Mouse (Mus musculus) retina, postnatal 7 days (tissue): ENCODE results near the gene Fgl2.
A peak's percentile ranks its signal among the peaks of the same experiment; 100 is the strongest.
"Not testable (repeated sequence)": the region's sequence is repeated elsewhere in the genome, so short reads cannot be mapped to it uniquely, and the experiment has no call there.

ENCODE experiments used
- DNase-seq: peaks from one replicate; pipeline ENCODE4 v3.0.0-alpha.2; 2012; ENCODE audit warnings: low read depth, low spot score

The Fgl2 gene

DNA sequence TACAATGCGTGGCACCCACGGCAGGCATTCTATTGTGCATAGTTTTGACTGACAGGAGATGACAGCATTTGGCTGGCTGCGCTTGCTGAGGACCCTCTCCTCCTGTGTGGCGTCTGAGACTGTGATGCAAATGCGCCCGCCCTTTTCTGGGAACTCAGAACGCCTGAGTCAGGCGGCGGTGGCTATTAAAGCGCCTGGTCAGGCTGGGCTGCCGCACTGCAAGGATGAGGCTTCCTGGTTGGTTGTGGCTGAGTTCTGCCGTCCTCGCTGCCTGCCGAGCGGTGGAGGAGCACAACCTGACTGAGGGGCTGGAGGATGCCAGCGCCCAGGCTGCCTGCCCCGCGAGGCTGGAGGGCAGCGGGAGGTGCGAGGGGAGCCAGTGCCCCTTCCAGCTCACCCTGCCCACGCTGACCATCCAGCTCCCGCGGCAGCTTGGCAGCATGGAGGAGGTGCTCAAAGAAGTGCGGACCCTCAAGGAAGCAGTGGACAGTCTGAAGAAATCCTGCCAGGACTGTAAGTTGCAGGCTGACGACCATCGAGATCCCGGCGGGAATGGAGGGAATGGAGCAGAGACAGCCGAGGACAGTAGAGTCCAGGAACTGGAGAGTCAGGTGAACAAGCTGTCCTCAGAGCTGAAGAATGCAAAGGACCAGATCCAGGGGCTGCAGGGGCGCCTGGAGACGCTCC lies at the start of gene Fgl2:
Fgl2 (plus strand) TSS at position 150 of the 687 bp plus-strand sequence.
- DNase-seq: peak; percentile 32

DNA sequence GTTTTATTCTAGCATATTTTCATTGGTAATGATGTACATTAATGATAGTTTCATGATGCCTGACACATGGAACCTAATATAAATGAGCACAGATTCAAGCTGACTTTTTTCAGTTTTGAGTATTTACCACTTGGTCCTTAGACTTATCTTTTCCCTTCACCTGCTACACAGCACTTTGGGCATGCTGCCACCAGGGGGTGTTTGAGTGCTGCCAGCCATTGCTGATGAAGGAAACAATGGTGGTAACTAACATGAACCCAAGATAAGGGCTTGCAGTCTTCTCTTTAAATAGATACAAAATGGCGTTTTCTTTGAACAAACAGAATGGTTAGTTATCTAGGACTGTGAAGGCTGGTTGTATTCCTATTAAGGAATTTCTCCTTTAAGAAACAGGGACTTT lies 45.9 kb upstream of the Fgl2 start:
- peak; percentile 17 for DNase-seq

- no peak for DNase-seq
Observed at GRCm38 (mm10) chr5:21328560-21328959, 43.9 kb upstream of the Fgl2 start.

DNA sequence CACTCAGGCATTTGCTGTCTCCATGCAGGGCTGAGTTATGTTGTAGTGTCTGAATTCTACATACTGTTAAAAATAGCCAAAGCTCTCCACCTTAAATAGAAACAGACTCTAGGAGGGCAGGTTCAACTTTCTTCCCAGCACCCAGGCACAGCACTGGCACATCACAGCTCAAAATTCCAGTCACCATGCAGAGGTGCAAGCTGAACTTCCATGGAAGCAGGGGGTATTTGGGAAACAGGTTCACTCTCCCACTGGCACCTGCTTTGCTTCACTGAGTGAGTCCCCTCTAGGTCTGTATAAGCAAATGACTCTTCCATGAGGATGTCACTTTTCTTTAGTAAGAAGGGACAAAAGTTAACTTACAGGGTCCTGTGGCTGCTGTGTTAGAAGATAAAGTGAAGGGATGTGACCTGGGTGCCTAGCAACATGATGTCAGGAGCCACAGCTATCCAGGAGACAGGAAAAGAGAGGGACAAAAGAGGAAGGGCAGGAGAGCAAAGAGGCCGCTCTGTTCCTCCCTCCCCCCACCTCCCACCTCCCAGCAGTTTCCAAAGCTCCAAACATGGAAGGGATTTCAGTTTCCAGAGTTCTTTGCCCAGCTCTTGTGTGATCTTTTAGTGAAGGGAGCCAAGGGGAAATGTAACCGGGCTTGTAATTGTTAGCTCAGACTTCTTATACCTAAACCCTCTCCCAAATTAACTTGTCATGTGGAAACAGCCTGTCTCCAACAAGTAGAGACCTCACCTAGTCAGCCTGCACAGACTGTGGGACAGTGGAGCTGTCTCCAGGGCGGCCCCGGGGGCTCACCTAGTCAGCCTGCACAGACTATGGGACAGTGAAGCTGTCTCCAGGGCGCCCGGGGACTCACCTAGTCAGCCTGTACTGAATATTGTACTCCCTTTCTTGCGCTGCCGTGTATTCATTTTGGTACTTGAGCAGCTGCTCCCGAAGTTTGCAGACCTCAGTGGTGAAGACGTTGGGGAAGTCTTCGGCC lies 42.5 kb upstream of the Fgl2 start:
- DNase-seq: no peak

DNA sequence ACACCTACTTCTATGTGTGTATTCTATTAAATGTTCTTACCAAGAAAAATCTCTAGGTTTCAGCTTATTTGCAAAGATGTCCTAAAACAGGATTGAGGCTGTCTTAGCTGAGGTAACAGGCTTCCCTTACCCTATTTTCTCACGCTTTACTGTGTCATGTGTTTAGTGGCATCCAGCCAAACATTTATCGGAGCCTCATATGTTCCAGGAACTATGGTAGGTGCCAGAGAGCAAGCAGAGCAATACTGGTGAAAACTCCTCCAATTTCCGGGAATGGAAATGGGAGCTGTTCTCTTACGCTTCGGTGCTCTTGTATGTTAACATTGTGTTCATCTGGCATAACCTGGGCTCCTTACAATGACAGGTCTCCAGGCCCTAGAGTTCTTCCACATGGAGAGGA lies 40.8 kb upstream of the Fgl2 start:
- DNase-seq: no peak

GRCm38 (mm10) chr5:21332119-21332518 lies 40.3 kb upstream of the Fgl2 start:
- DNase-seq: no peak

DNA sequence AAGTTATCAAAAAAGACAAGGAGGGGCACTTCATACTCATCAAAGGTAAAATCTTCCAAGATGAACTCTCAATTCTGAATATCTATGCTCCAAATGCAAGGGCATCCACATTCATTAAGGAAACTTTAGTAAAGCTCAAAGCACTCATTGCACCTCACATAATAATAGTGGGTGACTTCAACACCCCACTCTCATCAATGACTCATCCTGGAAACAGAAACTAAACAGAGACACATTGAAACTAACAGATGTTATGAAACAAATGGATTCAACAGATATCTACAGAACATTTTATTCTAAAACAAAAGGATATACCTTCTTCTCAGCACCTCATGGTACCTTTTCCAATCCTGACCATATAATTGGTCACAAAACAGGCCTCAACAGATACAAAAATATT lies 30.2 kb upstream of the Fgl2 start:
- not testable (repeated sequence) for DNase-seq

DNA sequence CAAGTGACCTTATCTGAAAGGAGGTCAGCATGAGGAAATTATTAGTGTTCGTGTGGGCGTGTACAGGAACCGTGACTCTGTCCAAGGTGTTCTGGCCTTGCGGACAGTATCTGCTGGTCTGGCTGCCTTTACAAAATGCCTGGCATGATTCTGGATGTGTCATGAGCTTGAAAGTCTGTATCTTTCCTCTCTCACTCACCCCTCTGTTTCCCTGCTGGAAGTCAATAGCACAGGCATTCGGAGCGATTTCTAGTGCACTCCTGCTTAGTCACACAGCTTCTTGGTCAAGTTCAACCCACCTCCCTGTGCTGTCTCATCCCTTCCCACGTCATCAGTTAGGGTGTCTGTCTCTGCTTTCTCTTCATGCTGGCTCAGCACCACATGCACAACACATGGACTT lies 24.1 kb upstream of the Fgl2 start:
- DNase-seq: no peak

- DNase-seq: no peak
Observed at GRCm38 (mm10) chr5:21351678-21352077, 20.8 kb upstream of the Fgl2 start.

GRCm38 (mm10) chr5:21358648-21359047 lies 13.8 kb upstream of the Fgl2 start:
- DNase-seq: no peak

- DNase-seq: no peak
Observed at GRCm38 (mm10) chr5:21363343-21363742, 9.1 kb upstream of the Fgl2 start.

DNA sequence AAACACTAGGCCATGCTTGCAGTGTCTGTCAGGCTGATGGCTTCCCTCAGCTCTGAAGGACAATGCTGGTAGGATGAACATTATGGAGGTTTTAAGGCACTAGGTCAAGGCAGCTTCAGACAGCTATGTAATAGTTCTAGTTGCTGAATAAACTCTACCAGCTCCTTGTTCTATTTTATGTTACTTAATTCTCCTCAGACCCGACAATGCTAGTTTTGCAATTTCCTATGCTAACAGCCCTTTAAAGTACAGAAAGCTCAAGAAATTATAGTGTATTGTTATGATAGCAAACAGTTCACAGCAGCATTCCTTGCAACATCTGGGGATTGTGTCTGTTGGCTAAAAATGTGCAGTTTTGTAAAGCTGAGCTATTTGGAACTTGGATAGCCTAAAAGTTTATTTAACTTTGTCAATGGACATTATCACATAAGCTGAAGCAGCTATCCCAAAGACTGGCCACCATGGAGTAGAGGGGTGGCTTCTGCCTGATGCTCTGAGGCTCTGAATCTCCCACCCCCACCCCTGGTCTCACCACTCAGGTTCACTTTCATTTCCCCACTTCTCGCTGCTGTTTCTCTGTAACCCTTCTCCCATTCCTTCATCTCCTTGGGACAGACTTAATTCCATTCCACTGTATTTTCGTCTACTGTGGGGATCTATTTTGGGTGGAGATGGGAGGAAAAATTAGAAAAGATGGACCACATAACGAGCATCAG lies 5.9 kb upstream of the Fgl2 start:
- DNase-seq: no peak

GRCm38 (mm10) chr5:21367514-21367913 lies 4.9 kb upstream of the Fgl2 start:
- no peak for DNase-seq

DNA sequence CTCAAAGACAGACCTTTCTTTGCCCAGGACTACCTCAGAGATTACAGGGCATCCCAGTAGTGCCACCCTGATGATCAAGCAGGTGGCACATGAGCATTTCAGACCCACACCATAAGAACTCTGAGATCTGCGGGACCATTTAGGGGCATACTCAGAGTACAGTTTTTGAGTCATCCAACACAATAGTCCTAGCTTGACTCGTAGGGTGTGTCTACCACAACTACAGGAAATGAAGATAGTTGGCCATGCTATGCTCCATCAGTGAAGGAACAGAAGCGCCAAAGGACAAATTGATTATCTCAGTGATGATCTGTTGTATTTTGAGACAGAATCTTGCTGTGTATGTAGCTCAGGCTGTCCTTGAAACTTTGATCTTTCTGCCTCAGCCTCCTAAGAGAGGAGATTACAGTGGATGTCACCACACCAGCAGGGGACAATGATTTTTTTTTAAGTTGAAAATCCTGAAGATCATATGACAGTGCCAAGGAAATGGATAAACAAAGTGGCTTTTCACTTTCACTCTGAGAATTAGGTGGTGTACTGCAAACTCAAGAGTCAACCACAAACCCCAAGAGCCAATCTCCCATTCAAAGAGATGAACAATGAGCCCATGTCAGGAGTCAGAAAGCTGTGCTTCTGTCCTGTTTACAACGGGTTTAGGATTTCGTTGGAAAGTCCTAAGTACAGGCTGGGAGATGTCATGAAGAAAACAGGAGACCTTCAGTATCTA lies 2.1 kb upstream of the Fgl2 start:
- DNase-seq: no peak

DNA sequence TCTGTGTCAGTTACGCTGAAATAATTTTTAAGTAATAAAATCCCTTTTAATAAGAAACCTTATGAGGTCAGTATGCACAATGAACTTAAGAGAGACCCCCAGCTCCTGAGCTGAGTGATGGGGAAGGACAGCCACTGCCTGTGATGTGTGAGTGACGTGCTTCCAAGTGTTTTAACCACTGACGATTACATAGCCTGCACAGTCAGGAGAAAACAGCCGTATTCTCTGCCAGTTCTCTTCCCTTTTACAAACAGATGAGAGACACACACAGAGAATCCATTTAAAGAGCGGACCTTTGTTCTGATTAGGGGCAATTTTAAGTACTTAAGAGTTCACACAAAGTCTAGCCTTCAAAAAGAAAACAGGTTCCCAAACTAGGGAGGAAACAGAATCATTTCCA lies 522 bp upstream of the Fgl2 start:
- DNase-seq: no peak

DNA sequence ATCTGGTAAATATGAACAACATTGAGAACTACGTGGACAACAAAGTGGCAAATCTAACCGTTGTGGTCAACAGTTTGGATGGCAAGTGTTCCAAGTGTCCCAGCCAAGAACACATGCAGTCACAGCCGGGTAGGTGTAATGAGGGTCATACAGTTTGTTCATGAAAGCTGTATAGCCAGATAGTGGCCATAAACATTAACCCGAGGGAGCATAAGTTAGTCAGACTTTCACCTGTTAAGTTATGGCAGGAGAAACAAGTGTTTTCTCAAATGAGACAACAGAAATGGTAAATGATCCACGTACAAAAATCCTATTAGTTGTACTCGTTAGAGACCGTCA lies 707 bp downstream of the Fgl2 start:
- no peak for DNase-seq

GRCm38 (mm10) chr5:21376935-21377334 lies 4.5 kb downstream of the Fgl2 start:
- DNase-seq: no peak

GRCm38 (mm10) chr5:21378397-21378796 lies 6.0 kb downstream of the Fgl2 start:
- no peak for DNase-seq

DNA sequence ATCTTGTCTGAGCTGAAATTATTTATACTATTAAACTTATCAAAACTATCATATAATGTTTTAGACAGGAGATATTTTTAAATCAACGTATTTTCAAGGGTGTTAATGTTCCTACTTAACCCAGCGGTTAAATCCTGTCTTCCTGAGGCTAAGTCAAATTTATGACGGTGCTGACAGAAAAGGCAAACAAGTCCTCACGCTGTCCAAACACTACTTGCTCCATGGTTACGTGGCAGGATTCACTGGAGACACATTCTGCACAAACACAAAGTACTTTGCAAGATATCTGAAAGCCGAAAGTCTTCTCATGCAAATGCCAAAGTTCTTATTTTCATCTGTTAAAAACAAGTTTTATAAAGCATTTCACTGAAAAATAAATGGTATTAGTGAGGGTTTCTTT lies 9.5 kb downstream of the Fgl2 start:
- DNase-seq: no peak

- no peak for DNase-seq
Observed at GRCm38 (mm10) chr5:21382678-21383077, 10.2 kb downstream of the Fgl2 start.

GRCm38 (mm10) chr5:21383392-21384251 lies 11.2 kb downstream of the Fgl2 start:
- DNase-seq: no peak
